Mouse (Mus musculus) hindbrain, embryonic 14.5 days (tissue): ENCODE measurements around the gene Map3k11. TPM values are rescaled to one million over a fixed set of nuclear protein-coding genes. Genes with fewer than 3 reads are reported as not detected.
A peak's percentile ranks its signal among the peaks of the same experiment; 100 is the strongest.

Source experiments
- ATAC-seq: fragments of 200-750 bp; cut with Nextera tagmentation; 2 replicates; pipeline ENCODE4 v1.8.0; 2017; ENCODE audit warnings: moderate number of reproducible peaks, mild to moderate bottlenecking, moderate TSS enrichment, moderate library complexity; ENCODE audit not compliant: low FRiP score
- DNase-seq: peaks from one replicate; pipeline ENCODE4 v3.0.0-alpha.2; 2015; ENCODE audit warnings: low spot score
- H3K27ac ChIP-seq: fragments of 300-500 bp; sonication (generic); 2 replicates; pipeline ENCODE4 v1.5.1; 2014; ENCODE audit warnings: mild to moderate bottlenecking, moderate library complexity
- H3K27me3 ChIP-seq: fragments of 300-500 bp; sonication (generic); 2 replicates; pipeline ENCODE4 v1.6.1; 2014; ENCODE audit warnings: mild to moderate bottlenecking, low read length, mixed read lengths; ENCODE audit not compliant: control insufficient read depth, insufficient read depth
- H3K36me3 ChIP-seq: fragments of 300-500 bp; sonication (generic); replicated peaks from 2 replicates; pipeline ENCODE4 v1.6.1; 2014; ENCODE audit not compliant: control insufficient read depth, insufficient read depth
- H3K4me1 ChIP-seq: fragments of 300-500 bp; sonication (generic); replicated peaks from 2 replicates; pipeline ENCODE4 v1.6.1; 2014; ENCODE audit warnings: antibody characterized with exemption, low read length, mixed read lengths; ENCODE audit not compliant: control insufficient read depth, insufficient read depth
- H3K4me2 ChIP-seq: fragments of 300-500 bp; sonication (generic); replicated peaks from 2 replicates; pipeline ENCODE4 v1.6.1; 2014; ENCODE audit warnings: mild to moderate bottlenecking, moderate library complexity
- H3K4me3 ChIP-seq: fragments of 300-500 bp; sonication (generic); replicated peaks from 2 replicates; pipeline ENCODE4 v1.5.1; 2014; ENCODE audit warnings: mild to moderate bottlenecking, low read length
- H3K9ac ChIP-seq: fragments of 300-500 bp; sonication (generic); 2 replicates; pipeline ENCODE4 v1.6.1; 2014
- H3K9me3 ChIP-seq: fragments of 300-500 bp; sonication (generic); 2 replicates; pipeline ENCODE4 v1.6.1; 2016; ENCODE audit warnings: low read length; ENCODE audit not compliant: control insufficient read depth
- WGBS: fragments of 180-500 bp; shearing (Covaris S2); extraction: QIAGEN DNeasy Blood & Tissue Kit; methylation state at CpG from one replicate; pipeline ENCODE4 v1.1.7; 2014; 5-methylcytosine and 5-hydroxymethylcytosine counted together
- polyA plus RNA-seq: library from polyadenylated mRNA; unstranded; fragments of >200 nt; fragmentation: Nextera tagmentation; extraction: Ambion mirVana; gene quantifications from 2 replicates; pipeline ENCODE4 v1.2.1, GENCODE M21; 2014

Map3k11 gene
- polyA plus RNA-seq, 1 experiment from 2014 or later: 11.5 TPM

GRCm38 (mm10) chr19:5740320-5741317 lies 52.1 kb downstream of the Map3k11 start, which contains the start of gene Ltbp3:
Gene Ltbp3 (plus strand): TSS chr19:5740904.
- peak within 1 kb of the TSS; percentile 84 for H3K27ac ChIP-seq
- H3K9ac ChIP-seq: peak within 1 kb of the TSS; percentile 61
- no peaks in the 10 kb centered on the region for H3K36me3 ChIP-seq
- H3K4me3 ChIP-seq: peak within 1 kb of the TSS; percentile 45
- 14% methylated on average over 13 of the region's 14 CpGs for WGBS
- H3K4me2 ChIP-seq: peak within 1 kb of the TSS; percentile 99
- no peaks in the 10 kb centered on the region for H3K9me3 ChIP-seq
- DNase-seq: peak; percentile 67
- ATAC-seq: peak; percentile 74
- peaks cover 40% of the 10 kb centered on the region for H3K27me3 ChIP-seq
- peaks cover 13% of the 10 kb centered on the region; the same call in 1 of the 2 replicates for H3K4me1 ChIP-seq

GRCm38 (mm10) chr19:5741641-5742240 lies 53.2 kb downstream of the Map3k11 start:
- WGBS: under 1% methylated on average over 53 of the region's 55 CpGs
- peak; percentile 68 for ATAC-seq
- peak; percentile 65 for DNase-seq
- peaks cover 51% of the 10 kb centered on the region for H3K27me3 ChIP-seq
- H3K4me1 ChIP-seq: peaks cover 24% of the 10 kb centered on the region; the same call in 1 of the 2 replicates
- H3K4me3 ChIP-seq: peak overlapping the region; percentile 45
- peak overlapping the region; percentile 84 for H3K27ac ChIP-seq
- peak overlapping the region; percentile 61 for H3K9ac ChIP-seq
- no peaks in the 10 kb centered on the region for H3K36me3 ChIP-seq
- peak overlapping the region; percentile 99 for H3K4me2 ChIP-seq
- H3K9me3 ChIP-seq: no peaks in the 10 kb centered on the region

GRCm38 (mm10) chr19:5742241-5742641 lies 53.7 kb downstream of the Map3k11 start:
- Histone ChIP-seq H3K4me1 (peaks cover 24% of the 10 kb centered on the region; the same call in 1 of the 2 replicates), H3K27me3 (peaks cover 56% of the 10 kb centered on the region)
- DNase-seq: no peak

DNA sequence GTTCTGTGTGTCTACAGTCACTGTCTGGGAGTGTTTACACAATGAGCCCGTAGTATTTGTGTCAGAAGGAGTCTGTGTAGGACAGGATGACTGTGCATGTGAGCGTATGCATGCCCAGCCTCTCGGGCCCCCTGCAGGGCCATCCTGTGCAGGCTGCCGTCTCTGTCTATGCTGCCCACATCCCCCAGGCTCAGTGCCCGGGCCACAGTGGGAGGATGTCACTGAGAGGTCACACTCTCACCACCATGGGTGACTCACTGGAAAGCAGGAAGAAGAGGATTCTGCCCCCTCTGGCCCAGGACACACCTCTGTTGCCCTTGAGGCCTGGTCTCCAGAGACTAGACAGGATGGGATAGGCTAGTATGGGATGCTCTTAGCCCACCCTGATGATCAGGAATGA lies 55.0 kb downstream of the Map3k11 start:
- 51% methylated on average over 5 of the region's 5 CpGs for WGBS

More at GRCm38 (mm10) chr19:5742241-5742641, 53.7 kb downstream of the Map3k11 start:
- H3K36me3 ChIP-seq: no peaks in the 10 kb centered on the region
- no peaks in the 10 kb centered on the region for H3K9me3 ChIP-seq
- H3K4me2 ChIP-seq: peak overlapping the region; percentile 99
- under 1% methylated on average over 32 of the region's 32 CpGs for WGBS
- peak overlapping the region; percentile 61 for H3K9ac ChIP-seq
- H3K4me3 ChIP-seq: peak overlapping the region; percentile 45
- peak; percentile 28; the same call in 1 of the 2 replicates for ATAC-seq
- H3K27ac ChIP-seq: peak overlapping the region; percentile 84

DNA sequence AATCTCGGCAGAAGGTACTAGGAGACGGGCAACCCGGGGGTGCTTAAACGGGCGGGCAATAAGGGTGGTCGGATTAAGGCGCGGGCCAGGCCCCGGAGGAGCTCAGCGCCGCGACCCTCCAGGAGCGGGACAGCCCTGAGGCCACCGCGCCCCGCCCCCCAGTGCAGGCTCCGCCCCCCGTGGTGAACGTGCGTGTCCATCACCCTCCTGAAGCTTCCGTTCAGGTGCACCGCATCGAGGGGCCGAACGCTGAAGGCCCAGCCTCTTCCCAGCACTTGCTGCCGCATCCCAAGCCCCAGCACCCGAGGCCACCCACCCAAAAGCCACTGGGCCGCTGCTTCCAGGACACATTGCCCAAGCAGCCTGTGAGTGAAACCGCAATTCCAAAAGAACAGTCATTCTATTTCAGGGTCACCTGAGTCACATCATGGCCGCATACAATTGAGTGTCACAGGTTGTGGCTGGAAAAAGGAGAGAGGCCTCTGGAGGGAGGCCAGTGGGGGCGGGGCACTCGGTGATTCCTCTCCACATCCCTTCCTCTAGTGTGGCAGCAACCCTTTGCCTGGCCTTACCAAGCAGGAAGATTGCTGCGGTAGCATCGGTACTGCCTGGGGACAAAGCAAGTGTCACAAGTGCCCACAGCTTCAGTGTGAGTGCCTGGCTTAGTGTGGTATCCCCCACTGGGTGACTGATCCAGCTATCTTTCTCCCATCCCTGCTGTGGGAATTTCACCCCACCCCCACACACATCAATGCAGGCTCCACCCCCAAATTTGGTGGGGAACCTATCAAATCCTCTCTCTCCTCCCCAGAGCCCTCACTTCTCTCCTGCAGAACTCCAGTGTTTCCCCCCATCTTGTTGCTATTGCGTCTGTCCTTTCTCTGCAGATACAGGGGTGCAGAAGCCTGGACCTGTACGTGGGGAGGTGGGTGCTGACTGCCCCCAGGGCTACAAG lies 57.5 kb downstream of the Map3k11 start:
- DNase-seq (no peak), ATAC-seq (no peak)
- Histone ChIP-seq H3K9me3 (no peaks in the 10 kb centered on the region), H3K36me3 (no peaks in the 10 kb centered on the region), H3K27ac (no peak overlapping the region), H3K27me3 (peaks cover 71% of the 10 kb centered on the region), H3K4me2 (peak overlapping the region; percentile 48), H3K4me1 (peaks cover 18% of the 10 kb centered on the region; the same call in 1 of the 2 replicates), H3K4me3 (peak overlapping the region; percentile 20), H3K9ac (peak overlapping the region; percentile 51)
- WGBS: 4% methylated on average over 36 of the region's 36 CpGs

More for the DNA sequence above, 55.0 kb downstream of the Map3k11 start:
- DNase-seq (no peak), ATAC-seq (no peak)
- peak overlapping the region; percentile 99 for H3K4me2 ChIP-seq
- no peaks in the 10 kb centered on the region for H3K9me3 ChIP-seq
- peaks cover 59% of the 10 kb centered on the region for H3K27me3 ChIP-seq
- H3K9ac ChIP-seq: no peak overlapping the region; the same call in 1 of the 2 replicates
- peaks cover 24% of the 10 kb centered on the region; the same call in 1 of the 2 replicates for H3K4me1 ChIP-seq
- no peaks in the 10 kb centered on the region for H3K36me3 ChIP-seq
- H3K27ac ChIP-seq: no peak overlapping the region
- no peak overlapping the region for H3K4me3 ChIP-seq

GRCm38 (mm10) chr19:5746907-5747363 lies 58.4 kb downstream of the Map3k11 start:
- H3K36me3 ChIP-seq: no peaks in the 10 kb centered on the region
- peaks cover 13% of the 10 kb centered on the region; the same call in 1 of the 2 replicates for H3K4me1 ChIP-seq
- no peaks in the 10 kb centered on the region for H3K9me3 ChIP-seq
- H3K4me3 ChIP-seq: no peak overlapping the region
- WGBS: 22% methylated on average over 12 of the region's 12 CpGs
- no peak overlapping the region for H3K9ac ChIP-seq
- peak overlapping the region; percentile 48; the same call in 1 of the 2 replicates for H3K4me2 ChIP-seq
- DNase-seq (no peak), ATAC-seq (no peak)
- H3K27ac ChIP-seq: no peak overlapping the region
- peaks cover 80% of the 10 kb centered on the region for H3K27me3 ChIP-seq

DNA sequence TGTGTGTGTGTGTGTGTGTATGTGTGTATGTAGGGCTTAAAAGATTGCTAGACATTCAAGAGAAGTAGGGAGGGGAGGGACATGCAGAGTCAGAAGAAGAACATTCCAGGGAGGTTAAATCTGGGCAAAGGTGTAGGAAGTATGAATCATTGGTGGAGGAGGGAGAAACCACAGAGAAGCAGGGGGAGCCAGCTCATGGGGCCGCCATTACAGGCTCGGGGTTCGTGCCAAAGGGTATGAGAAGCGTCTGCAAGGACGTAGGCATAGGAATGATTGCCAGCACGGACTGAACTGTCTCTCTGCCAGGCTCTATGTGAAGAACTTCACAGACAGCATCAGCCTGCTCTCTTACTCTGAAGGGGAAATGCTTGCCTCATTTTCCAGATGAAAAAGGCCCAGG lies 60.9 kb downstream of the Map3k11 start:
- ATAC-seq (no peak), DNase-seq (no peak)
- no peak overlapping the region for H3K27ac ChIP-seq
- peaks cover 13% of the 10 kb centered on the region; the same call in 1 of the 2 replicates for H3K4me1 ChIP-seq
- H3K9me3 ChIP-seq: no peaks in the 10 kb centered on the region
- WGBS: 74% methylated on average over 6 of the region's 6 CpGs
- H3K36me3 ChIP-seq: no peaks in the 10 kb centered on the region; the same call in 1 of the 2 replicates
- H3K4me3 ChIP-seq: no peak overlapping the region
- H3K27me3 ChIP-seq: peaks cover 86% of the 10 kb centered on the region
- H3K4me2 ChIP-seq: no peak overlapping the region
- H3K9ac ChIP-seq: no peak overlapping the region

- no peak for ATAC-seq
- H3K4me1 ChIP-seq: peaks cover 8% of the 10 kb centered on the region; the same call in 1 of the 2 replicates
- no peak for DNase-seq
- H3K27me3 ChIP-seq: peaks cover 84% of the 10 kb centered on the region
- no peak overlapping the region for H3K9ac ChIP-seq
- H3K4me3 ChIP-seq: no peak overlapping the region
- no peaks in the 10 kb centered on the region; the same call in 1 of the 2 replicates for H3K36me3 ChIP-seq
- H3K27ac ChIP-seq: no peak overlapping the region
- WGBS: 14% methylated on average over 22 of the region's 22 CpGs
- no peak overlapping the region for H3K4me2 ChIP-seq
- H3K9me3 ChIP-seq: no peaks in the 10 kb centered on the region
These were observed 62.4 kb downstream of the Map3k11 start for GRCm38 (mm10) chr19:5750951-5751350.
